Mouse (Mus musculus) C2C12 (cell line): ENCODE results near the gene Klhl24. TPM values are rescaled to one million over a fixed set of nuclear protein-coding genes. Genes with fewer than 3 reads are reported as not detected.
"Not testable (repeated sequence)": the region's sequence is repeated elsewhere in the genome, so short reads cannot be mapped to it uniquely, and the experiment has no call there.

Experiments
- H3K27me3 ChIP-seq: one replicate; pipeline ENCODE4 v1.6.1; 2011; ENCODE audit not compliant: control insufficient read depth, insufficient read depth, insufficient read length
- H3K36me3 ChIP-seq: one replicate; pipeline ENCODE4 v1.6.1; 2011; ENCODE audit not compliant: control insufficient read depth, insufficient read depth
- H3K4me3 ChIP-seq: one replicate; pipeline ENCODE4 v1.5.1; 2011; ENCODE audit warnings: mild to moderate bottlenecking, control low read depth; ENCODE audit not compliant: poor library complexity, insufficient read depth, severe bottlenecking
- H3K79me2 ChIP-seq: one replicate; pipeline ENCODE4 v1.6.1; 2011; ENCODE audit not compliant: control insufficient read depth, insufficient read depth
- H3K79me3 ChIP-seq: one replicate; pipeline ENCODE4 v1.6.1; 2011; ENCODE audit warnings: low read depth, control low read depth
- H3ac ChIP-seq: one replicate; pipeline ENCODE3; 2011; ENCODE audit warnings: low read depth; ENCODE audit not compliant: control insufficient read depth, insufficient read length
- CEBPB ChIP-seq: IDR thresholded peaks from one replicate; pipeline ENCODE4 v1.6.1; 2011; ENCODE audit warnings: low read depth, mild to moderate bottlenecking, control low read depth, moderate library complexity
- CTCF ChIP-seq: IDR thresholded peaks from one replicate; pipeline ENCODE4 v1.5.1; 2011; ENCODE audit not compliant: control insufficient read depth, insufficient read depth, insufficient read length
- FOSL1 ChIP-seq: IDR thresholded peaks from one replicate; pipeline ENCODE4 v1.8.0; 2011; ENCODE audit warnings: mild to moderate bottlenecking, low read length; ENCODE audit not compliant: poor library complexity, insufficient read depth, severe bottlenecking
- MAX ChIP-seq: IDR thresholded peaks from one replicate; pipeline ENCODE4 v1.6.1; 2011; ENCODE audit warnings: mild to moderate bottlenecking, control low read depth
- MYOD1 ChIP-seq: IDR thresholded peaks from one replicate; pipeline ENCODE4 v1.6.1; 2011; ENCODE audit warnings: low read depth; ENCODE audit not compliant: control insufficient read depth, insufficient read length
- MYOG ChIP-seq: IDR thresholded peaks from one replicate; pipeline ENCODE4 v1.6.1; 2011; ENCODE audit not compliant: control insufficient read depth, insufficient read length; ENCODE audit errors: extremely low read depth
- USF1 ChIP-seq: IDR thresholded peaks from one replicate; pipeline ENCODE4 v1.6.1; 2011; ENCODE audit warnings: low read depth, mild to moderate bottlenecking, control low read depth, moderate library complexity
- polyA plus RNA-seq: library from polyadenylated mRNA; unstranded; fragments of >200 nt; fragmentation: generic; extraction: Trizol; gene quantifications from one replicate; pipeline ENCODE4 v1.2.1, GENCODE M21; 2012; ENCODE audit warnings: missing spikeins

The Klhl24 gene
- polyA plus RNA-seq, 1 experiment = 2.6 TPM

DNA sequence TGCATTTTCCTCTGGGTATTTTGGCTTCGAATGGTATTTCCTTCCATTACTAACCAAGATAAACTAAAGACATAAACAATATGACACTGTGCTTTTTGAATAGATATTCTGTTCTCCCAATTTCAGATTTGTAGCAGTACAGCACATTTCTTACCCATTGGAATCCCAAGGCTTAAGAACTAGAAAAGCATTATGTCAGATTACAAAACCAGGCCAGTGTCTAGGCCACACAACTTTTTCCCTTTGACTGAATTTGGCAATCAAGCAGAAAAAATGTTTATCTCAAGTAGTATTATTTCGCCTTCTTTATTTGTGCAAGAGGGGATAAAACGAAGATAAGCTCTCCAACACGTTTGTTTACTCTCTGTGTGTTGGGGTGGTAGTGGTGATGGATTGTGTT is 18.7 kb downstream of the Klhl24 start:
- Histone ChIP-seq H3K79me2 (no peaks in the 10 kb centered on the region), H3K36me3 (no peaks in the 10 kb centered on the region), H3K27me3 (no peaks in the 10 kb centered on the region), H3ac (no peak overlapping the region), H3K4me3 (no peak overlapping the region), H3K79me3 (no peaks in the 10 kb centered on the region)
- no peak for TF ChIP-seq CTCF
- no peak for TF ChIP-seq USF1
- no peak for TF ChIP-seq CEBPB
- TF ChIP-seq MYOD1 = no peak
- no peak for TF ChIP-seq FOSL1
- no peak for TF ChIP-seq MAX
- no peak for TF ChIP-seq MYOG

DNA sequence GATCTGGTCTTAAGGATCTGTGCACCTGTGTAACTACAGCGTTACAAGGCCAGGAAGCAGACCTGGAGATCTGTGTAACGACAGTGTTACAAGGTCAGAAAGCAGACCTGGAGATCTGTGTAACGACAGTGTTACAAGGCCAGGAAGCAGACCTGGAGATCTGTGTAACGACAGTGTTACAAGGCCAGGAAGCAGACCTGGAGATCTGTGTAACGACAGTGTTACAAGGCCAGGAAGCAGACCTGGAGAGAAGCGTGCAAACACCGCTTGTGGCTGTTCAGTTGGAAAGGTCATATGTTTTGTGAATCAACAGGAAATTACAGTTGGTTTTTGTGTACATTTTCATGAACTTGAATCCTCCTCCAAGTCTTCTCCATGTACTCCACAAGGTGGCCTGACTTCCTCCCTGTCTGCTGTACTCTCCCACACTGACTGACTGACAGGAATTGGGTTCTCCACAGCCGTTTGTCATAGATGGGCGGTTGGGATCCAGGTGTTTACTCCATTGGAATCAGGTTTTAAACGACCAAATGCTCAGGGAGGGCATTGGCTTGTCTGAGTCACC is 29.1 kb downstream of the Klhl24 start:
- H3K27me3 ChIP-seq, H3K36me3 ChIP-seq, H3K79me3 ChIP-seq, H3ac ChIP-seq, H3K79me2 ChIP-seq, H3K4me3 ChIP-seq: not testable (repeated sequence)

DNA sequence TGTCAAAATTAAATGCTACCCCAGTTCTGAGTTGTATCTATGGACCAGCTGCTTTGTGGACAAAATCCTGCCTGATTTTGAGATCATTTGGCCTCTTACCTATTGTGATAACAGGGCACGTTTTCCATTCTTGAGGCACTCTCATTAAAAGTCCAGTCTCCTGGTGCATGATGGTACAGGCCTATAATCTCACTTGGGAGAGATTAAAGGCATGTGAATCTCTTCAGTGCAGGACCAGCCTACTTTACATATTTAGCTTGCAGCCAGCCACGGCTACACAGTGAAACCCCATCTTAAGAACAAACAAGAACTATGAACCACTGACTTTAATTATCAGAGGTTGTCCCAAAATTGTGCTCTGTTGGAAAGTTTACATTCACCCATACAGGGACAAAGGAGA is 33.1 kb downstream of the Klhl24 start:
- TF ChIP-seq CTCF = no peak
- Histone ChIP-seq H3K79me3 (no peaks in the 10 kb centered on the region), H3K36me3 (no peaks in the 10 kb centered on the region), H3K79me2 (no peaks in the 10 kb centered on the region), H3K27me3 (no peaks in the 10 kb centered on the region), H3K4me3 (no peak overlapping the region), H3ac (no peak overlapping the region)

DNA sequence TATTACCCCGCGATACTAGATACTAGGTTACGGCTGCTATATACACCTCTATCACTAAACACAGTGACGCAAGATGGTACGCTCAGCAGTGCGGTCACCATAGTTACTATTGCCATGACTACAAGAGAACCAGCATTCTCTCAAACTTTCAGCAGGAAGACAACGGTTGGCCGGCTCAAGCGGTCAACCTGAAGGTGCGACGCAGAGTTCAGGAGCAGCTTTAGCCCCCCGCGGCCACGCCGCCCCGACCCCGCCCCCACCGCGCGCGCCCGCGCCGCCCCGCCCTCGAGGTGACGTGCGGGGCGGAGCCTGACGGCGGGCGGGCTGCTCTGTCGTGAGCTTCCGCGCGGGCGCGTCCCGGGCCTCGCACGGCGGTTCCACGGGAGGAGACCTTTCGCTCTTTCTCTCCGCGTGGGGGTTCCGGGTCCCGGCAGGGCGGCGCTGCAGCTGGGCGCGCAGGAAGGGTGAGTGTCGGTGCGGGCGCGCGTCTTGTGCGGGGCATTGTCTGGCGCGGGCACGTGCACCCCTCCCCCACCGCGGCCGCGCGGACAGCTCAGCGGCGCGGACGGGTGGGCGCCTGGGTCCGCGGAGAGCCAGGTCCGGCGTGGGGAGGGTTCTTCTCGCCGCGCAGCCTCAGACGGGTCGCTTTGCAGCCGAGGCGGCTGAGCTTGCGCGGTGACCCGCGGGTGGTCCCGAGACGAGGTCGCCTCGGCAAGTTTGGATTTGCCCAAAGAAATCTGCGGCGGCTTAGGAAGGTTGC is 43.6 kb downstream of the Klhl24 start, which contains the start of gene Yeats2:
Yeats2 (plus strand) TSS at position 292 of the 760 bp plus-strand sequence.
- Histone ChIP-seq H3K27me3 (no peaks in the 10 kb centered on the region), H3K36me3 (no peaks in the 10 kb centered on the region), H3ac (peak within 1 kb of the TSS; percentile 70), H3K4me3 (peak within 1 kb of the TSS; percentile 78), H3K79me3 (peaks cover 47% of the 10 kb centered on the region), H3K79me2 (peaks cover 49% of the 10 kb centered on the region)
- TF ChIP-seq MYOG (no peak), MYOD1 (no peak), MAX (peak; percentile 36), CEBPB (peak; percentile 42), CTCF (no peak), FOSL1 (no peak), USF1 (no peak)

DNA sequence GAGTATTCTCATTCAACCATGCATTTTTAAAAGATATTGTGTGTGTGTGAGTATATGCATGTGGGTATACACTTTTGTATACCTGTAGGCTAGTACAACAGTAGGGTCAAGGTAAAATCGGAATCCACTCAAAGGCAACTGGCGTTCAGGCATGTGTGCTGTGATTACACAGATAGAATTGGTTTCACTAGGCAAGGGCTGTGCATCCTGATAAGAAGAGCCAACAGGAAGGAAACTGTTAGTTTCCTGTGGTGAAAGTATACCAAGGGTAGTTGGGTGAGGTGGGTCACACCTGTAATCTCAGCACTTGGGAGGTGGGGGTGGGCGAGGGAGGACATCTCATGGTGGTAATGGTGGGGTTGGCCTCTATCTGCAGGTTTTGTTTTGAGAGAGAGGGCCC is 47.2 kb downstream of the Klhl24 start:
- Histone ChIP-seq H3K27me3 (no peaks in the 10 kb centered on the region), H3K79me2 (peaks cover 85% of the 10 kb centered on the region), H3K36me3 (no peaks in the 10 kb centered on the region), H3ac (no peak overlapping the region), H3K79me3 (peaks cover 80% of the 10 kb centered on the region), H3K4me3 (no peak overlapping the region)
- TF ChIP-seq MAX = no peak
- no peak for TF ChIP-seq MYOG
- TF ChIP-seq FOSL1 = no peak
- TF ChIP-seq CTCF = no peak
- no peak for TF ChIP-seq USF1
- TF ChIP-seq MYOD1 = no peak
- no peak for TF ChIP-seq CEBPB

DNA sequence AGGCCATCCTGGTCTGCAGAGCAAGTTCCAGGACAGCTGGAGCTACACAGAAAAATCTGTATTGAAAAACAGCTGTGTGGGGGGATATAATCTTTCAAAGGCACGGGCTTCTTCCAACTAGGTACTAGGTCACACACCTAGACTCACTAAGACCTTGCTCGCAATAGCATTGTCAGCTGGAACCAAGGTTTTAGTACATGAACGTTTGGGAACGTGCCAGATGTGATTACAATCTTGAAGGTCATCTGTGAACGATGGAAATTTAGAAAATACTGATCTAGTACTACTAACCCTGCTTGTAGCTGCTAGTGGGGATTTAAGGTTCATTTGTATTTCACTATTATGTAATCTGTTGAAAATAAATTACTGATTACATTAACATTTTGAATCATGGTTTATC is 54.6 kb downstream of the Klhl24 start:
- no peak for TF ChIP-seq CTCF
- no peak for TF ChIP-seq MAX
- TF ChIP-seq CEBPB = no peak
- TF ChIP-seq USF1 = no peak
- TF ChIP-seq FOSL1 = no peak
- H3K79me3 ChIP-seq = peaks cover 40% of the 10 kb centered on the region
- no peak overlapping the region for H3K4me3 ChIP-seq
- H3K36me3 ChIP-seq = peaks cover 40% of the 10 kb centered on the region
- H3K79me2 ChIP-seq = peaks cover 59% of the 10 kb centered on the region
- H3K27me3 ChIP-seq = no peaks in the 10 kb centered on the region
- H3ac ChIP-seq = no peak overlapping the region
